Mouse (Mus musculus): Measurements from ENCODE around the gene Tbc1d22b. TPM values are rescaled to one million over a fixed set of nuclear protein-coding genes. Genes with fewer than 3 reads are reported as not detected.

Tbc1d22b gene
- total and polyA plus RNA-seq, 3 experiments = 8.0 to 53.8 (median 30.7) TPM

DNA sequence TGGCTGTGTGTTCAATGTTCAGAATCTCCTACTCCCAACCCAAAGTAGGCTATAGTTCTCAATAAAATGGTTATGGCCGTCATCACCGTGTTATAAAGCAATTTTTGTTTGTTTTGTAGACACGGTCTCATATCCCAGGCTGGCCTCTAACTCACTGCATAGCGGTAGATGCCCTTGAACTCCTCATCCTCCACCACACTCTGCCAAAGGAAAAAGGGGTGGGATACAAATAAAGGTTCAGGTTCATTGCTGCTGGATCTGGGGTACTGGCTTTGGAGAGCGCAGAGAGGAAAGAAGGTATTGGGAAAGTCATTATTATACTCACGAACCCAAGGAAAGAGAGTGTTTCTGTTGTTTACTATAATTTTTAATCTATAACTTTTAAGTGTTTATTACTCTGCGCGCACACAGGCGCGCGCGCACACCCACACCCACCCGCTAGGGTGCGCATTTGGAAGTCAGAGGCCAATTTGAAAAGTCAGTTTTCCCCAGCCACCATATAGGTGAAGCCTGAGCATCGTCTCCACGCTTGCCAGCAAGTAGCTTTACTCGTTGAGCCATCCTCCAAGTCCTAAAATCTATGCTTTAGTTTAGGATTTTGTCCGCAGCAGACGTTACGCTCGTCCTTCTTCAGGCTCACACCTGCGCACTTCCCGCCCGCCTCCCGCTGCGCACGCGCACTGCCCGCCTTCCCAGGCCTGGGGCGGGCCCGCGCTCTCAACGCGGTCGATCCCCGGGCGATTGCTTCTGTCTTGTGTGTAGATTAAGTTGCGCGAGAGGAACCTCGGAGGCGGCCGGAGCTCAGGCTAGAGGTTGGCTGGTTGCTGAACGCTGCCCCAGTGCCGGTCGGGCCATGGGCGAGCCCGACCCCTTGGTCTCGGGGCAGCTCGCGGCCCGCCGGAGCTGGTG lies 64.8 kb downstream of the Tbc1d22b start, which contains the start of the genes Rnf8 and Gm28043 (continued):
- TF ChIP-seq USF1 (IDR thresholded peaks at IDR 0.05; ENCODE audit: low read depth, low read length) = no peak
- TF ChIP-seq ZMIZ1 (IDR thresholded peaks at IDR 0.05; ENCODE audit: low read depth, low read length) = peak; percentile 81; the same call in 1 of the 2 replicates
- peak; percentile 73 for TF ChIP-seq TCF12 (IDR thresholded peaks at IDR 0.05; ENCODE audit: low read depth, low read length)
- no peak for TF ChIP-seq POLR2AphosphoS5 (IDR thresholded peaks at IDR 0.05; ENCODE audit: borderline replicate concordance, low read depth, low read length)

DNA sequence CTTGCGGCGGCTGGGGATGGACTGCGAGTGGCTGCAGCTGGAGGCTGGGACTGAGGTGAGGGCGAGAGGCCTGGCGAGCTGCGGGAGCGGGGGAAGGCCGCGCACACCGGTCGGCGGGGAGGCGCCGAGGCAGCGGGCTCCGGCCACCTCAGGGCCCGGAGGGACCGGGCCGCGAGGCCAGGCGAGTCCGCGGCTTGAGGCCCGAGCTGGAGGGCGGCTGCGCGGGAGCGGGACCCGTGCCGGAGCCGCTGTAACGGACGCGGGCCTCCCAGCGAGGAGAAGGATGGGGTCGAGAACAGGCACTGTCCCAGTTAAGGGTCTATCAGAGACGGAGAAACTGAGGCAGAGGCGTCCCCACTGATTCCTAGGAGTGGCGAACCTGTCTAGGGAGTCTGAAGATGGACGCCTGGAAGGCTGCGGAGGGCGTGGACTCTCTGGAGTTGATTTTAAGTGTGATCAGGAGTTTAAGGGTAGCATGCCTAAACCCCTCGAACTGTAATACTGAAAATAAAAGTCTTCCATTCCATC lies 65.5 kb downstream of the Tbc1d22b start:
- Histone ChIP-seq H3K4me1 (ENCODE audit: control insufficient read depth in 1 of 2, insufficient read depth in 2 of 2, low read length in 2 of 2) (peaks cover 0 to 12% of the 10 kb centered on the region in 2 experiments; a peak in 2 of 4 replicates), H3K36me3 (ENCODE audit: control insufficient read depth in 1 of 2, insufficient read depth in 2 of 2, low read length in 2 of 2) (peaks cover 2 to 9% of the 10 kb centered on the region in 2 experiments), H3K4me3 (ENCODE audit: control insufficient read depth in 1 of 2, insufficient read depth in 1 of 2, low read depth in 2 of 2, low read length in 2 of 2) (peak overlapping the region; percentile 65 to 98), H3K9me3 (replicated peaks; ENCODE audit: insufficient read depth, low read length) (no peaks in the 10 kb centered on the region), H3K27ac (ENCODE audit: control insufficient read depth, low read depth, low read length) (peak overlapping the region; percentile 77), H3K9ac (ENCODE audit: control insufficient read depth, low read depth, low read length, poor library complexity, severe bottlenecking) (peak overlapping the region; percentile 94), H3K79me2 (ENCODE audit: control insufficient read depth, insufficient read depth, low read length, poor library complexity) (peaks cover 37% of the 10 kb centered on the region), H3K27me3 (ENCODE audit: control insufficient read depth in 1 of 2, insufficient read depth in 2 of 2, low read length in 2 of 2) (no peaks in the 10 kb centered on the region)
- DNase-seq (ENCODE audit: low read depth, low spot score) = peak; percentile 58
- no peak for TF ChIP-seq NELFE (IDR thresholded peaks at IDR 0.05; ENCODE audit: low read depth, low read length)
- no peak for TF ChIP-seq SMC3 (IDR thresholded peaks at IDR 0.05; ENCODE audit: low read depth, low read length)
- TF ChIP-seq CHD2 (IDR thresholded peaks at IDR 0.05; ENCODE audit: low read length) = 0 out of 2 replicates have a peak, but pooled peaks have one; percentile 2
- 0 out of 2 replicates have a peak, but pooled peaks have one; percentile 79 for TF ChIP-seq UBTF (IDR thresholded peaks at IDR 0.05; ENCODE audit: borderline replicate concordance, insufficient read depth, low read depth, low read length)
- 0 out of 2 replicates have a peak, but pooled peaks have one; percentile 51 for TF ChIP-seq CHD1 (IDR thresholded peaks at IDR 0.05; ENCODE audit: low read depth, low read length)
- TF ChIP-seq MXI1 (IDR thresholded peaks at IDR 0.05; ENCODE audit: low read depth, low read length) = peak; percentile 24
- TF ChIP-seq GATA1 (IDR thresholded peaks at IDR 0.05; ENCODE audit: low read depth, low read length) = no peak

DNA sequence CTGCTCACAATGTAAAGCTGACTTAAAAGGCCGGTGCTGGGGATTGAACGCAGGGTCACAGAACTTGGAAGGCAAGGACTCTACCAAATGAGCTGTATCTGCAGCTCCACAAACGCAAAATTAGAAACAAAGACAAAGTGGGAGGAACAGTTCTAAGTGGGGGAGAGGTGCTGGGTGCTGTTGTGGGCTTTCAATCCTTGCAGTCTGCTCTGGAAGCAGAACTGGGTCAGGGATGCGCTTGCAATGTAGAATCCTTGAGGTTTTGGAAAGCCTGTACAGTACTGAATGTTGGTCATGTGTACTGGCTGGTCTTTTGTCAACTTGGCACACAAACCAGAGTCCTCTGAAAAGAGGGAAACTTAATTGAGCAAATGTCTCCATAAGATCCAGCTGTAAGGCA lies 66.0 kb downstream of the Tbc1d22b start:
- H3K9me3 ChIP-seq (replicated peaks; ENCODE audit: insufficient read depth, low read length) = no peaks in the 10 kb centered on the region
- peaks cover 0 to 12% of the 10 kb centered on the region in 2 experiments; a peak in 2 of 4 replicates for H3K4me1 ChIP-seq (ENCODE audit: control insufficient read depth in 1 of 2, insufficient read depth in 2 of 2, low read length in 2 of 2)
- H3K27me3 ChIP-seq (ENCODE audit: control insufficient read depth in 1 of 2, insufficient read depth in 2 of 2, low read length in 2 of 2) = no peaks in the 10 kb centered on the region
- peaks cover 3 to 9% of the 10 kb centered on the region in 2 experiments for H3K36me3 ChIP-seq (ENCODE audit: control insufficient read depth in 1 of 2, insufficient read depth in 2 of 2, low read length in 2 of 2)
- peaks cover 37% of the 10 kb centered on the region for H3K79me2 ChIP-seq (ENCODE audit: control insufficient read depth, insufficient read depth, low read length, poor library complexity)
- peak overlapping the region; percentile 94 for H3K9ac ChIP-seq (ENCODE audit: control insufficient read depth, low read depth, low read length, poor library complexity, severe bottlenecking)
- peak overlapping the region; percentile 77 for H3K27ac ChIP-seq (ENCODE audit: control insufficient read depth, low read depth, low read length)
- H3K4me3 ChIP-seq (ENCODE audit: control insufficient read depth in 1 of 2, insufficient read depth in 1 of 2, low read depth in 2 of 2, low read length in 2 of 2) = peak overlapping the region; percentile 65 to 98
- no peak for DNase-seq (ENCODE audit: low read depth, low spot score)
- TF ChIP-seq HCFC1 (IDR thresholded peaks at IDR 0.05; ENCODE audit: low read depth, low read length) = no peak
- no peak for TF ChIP-seq ZNF384 (IDR thresholded peaks at IDR 0.05; ENCODE audit: low read depth, low read length)

Data from MEL (cell line).